In genomic region chr2:84481863-84482262, GRCm38 (mm10) we compare ENCODE assay signal across 8 mouse cellular contexts. TPM values are rescaled to one million over a fixed set of nuclear protein-coding genes. Genes with fewer than 3 reads are reported as not detected.
DNase-seq lines count a peak whose midpoint lies in the region; ATAC-seq and TF ChIP-seq lines count a peak whose summit lies in the region.

No protein-coding gene starts in this region.

- no peaks in the 10 kb centered on the region for H3K9me3 ChIP-seq in hindbrain, embryonic 11.5 days (ENCODE audit: control insufficient read depth, low read length)
- no peaks in the 10 kb centered on the region for H3K9me3 ChIP-seq in hindbrain, embryonic 10.5 days
- H3K9me3 ChIP-seq in heart, embryonic 16.5 days (replicated peaks; ENCODE audit: control insufficient read depth, low read length) = no peaks in the 10 kb centered on the region
- H3K9me3 ChIP-seq in lung, embryonic 16.5 days (ENCODE audit: control insufficient read depth, low read length) = no peaks in the 10 kb centered on the region

- no peak overlapping the region for H3K27ac ChIP-seq in hindbrain, embryonic 11.5 days (ENCODE audit: low read depth, low read length)
- no peak overlapping the region for H3K27ac ChIP-seq in hindbrain, embryonic 10.5 days
- H3K27ac ChIP-seq in heart, embryonic 16.5 days (ENCODE audit: low read length) = no peak overlapping the region
- H3K27ac ChIP-seq in lung, embryonic 16.5 days (ENCODE audit: low read length) = no peak overlapping the region

- no peak for TF ChIP-seq POLR2A in brain, embryonic 14.5 days (IDR thresholded peaks at IDR 0.05; ENCODE audit: borderline replicate concordance, extremely low read depth, insufficient read depth, insufficient read length, poor library complexity, severe bottlenecking)

- H3K9ac ChIP-seq in hindbrain, embryonic 11.5 days (ENCODE audit: low read depth, low read length) = no peak overlapping the region
- no peak overlapping the region for H3K9ac ChIP-seq in heart, embryonic 16.5 days (ENCODE audit: low read length)
- H3K9ac ChIP-seq in lung, embryonic 16.5 days (ENCODE audit: low read length) = peak overlapping the region; percentile 19; the same call in 1 of the 2 replicates

- WGBS in hindbrain, embryonic 11.5 days = 53% methylated on average over 7 of the region's 7 CpGs
- WGBS in hindbrain, embryonic 10.5 days = 62% methylated on average over 7 of the region's 7 CpGs
- 29% methylated on average over 7 of the region's 7 CpGs for WGBS in heart, embryonic 16.5 days
- 27% methylated on average over 7 of the region's 7 CpGs for WGBS in lung, embryonic 16.5 days

- no peak for ATAC-seq in hindbrain, embryonic 11.5 days (ENCODE audit: low FRiP score)
- peak; percentile 74 for ATAC-seq in heart, embryonic 16.5 days (replicated peaks; ENCODE audit: extremely low read depth, insufficient read depth, low FRiP score)
- ATAC-seq in lung, embryonic 16.5 days (ENCODE audit: low read depth) = peak; percentile 81; the same call in 1 of the 2 replicates

- H3K36me3 ChIP-seq in hindbrain, embryonic 11.5 days (ENCODE audit: control insufficient read depth, insufficient read depth, low read length) = no peaks in the 10 kb centered on the region
- H3K36me3 ChIP-seq in hindbrain, embryonic 10.5 days = no peaks in the 10 kb centered on the region
- H3K36me3 ChIP-seq in heart, embryonic 16.5 days (ENCODE audit: control insufficient read depth, insufficient read depth) = no peaks in the 10 kb centered on the region
- H3K36me3 ChIP-seq in lung, embryonic 16.5 days (ENCODE audit: control insufficient read depth, insufficient read depth, low read length) = no peaks in the 10 kb centered on the region

- H3K4me3 ChIP-seq in hindbrain, embryonic 11.5 days (ENCODE audit: low read depth, low read length) = no peak overlapping the region
- H3K4me3 ChIP-seq in hindbrain, embryonic 10.5 days = no peak overlapping the region
- peak overlapping the region; percentile 28 for H3K4me3 ChIP-seq in heart, embryonic 16.5 days (ENCODE audit: low read length)
- H3K4me3 ChIP-seq in lung, embryonic 16.5 days (ENCODE audit: low read length) = peak overlapping the region; percentile 33

- H3K27me3 ChIP-seq in hindbrain, embryonic 11.5 days (ENCODE audit: control insufficient read depth, insufficient read depth, low read length) = no peaks in the 10 kb centered on the region
- H3K27me3 ChIP-seq in hindbrain, embryonic 10.5 days (ENCODE audit: insufficient read depth, poor library complexity, severe bottlenecking) = no peaks in the 10 kb centered on the region
- no peaks in the 10 kb centered on the region for H3K27me3 ChIP-seq in heart, embryonic 16.5 days (ENCODE audit: control insufficient read depth, insufficient read depth, low read length)
- H3K27me3 ChIP-seq in lung, embryonic 16.5 days (ENCODE audit: control insufficient read depth, insufficient read depth, low read depth, low read length) = no peaks in the 10 kb centered on the region

- no peak for TF ChIP-seq CTCF in brain, embryonic 14.5 days (IDR thresholded peaks at IDR 0.05; ENCODE audit: borderline replicate concordance, extremely low read depth, insufficient read depth, insufficient read length)

- peak; percentile 28 for DNase-seq in hindbrain, embryonic 11.5 days (ENCODE audit: low spot score)
- no peak for DNase-seq in hindbrain, embryonic 10.5 days (ENCODE audit: low spot score)
- DNase-seq in brain, embryonic 14.5 days (ENCODE audit: low read depth) = peak; percentile 73
- DNase-seq in kidney, postnatal 10 days = peak; percentile 79
- DNase-seq in skeletal muscle tissue, adult 2 months (ENCODE audit: low read depth, low spot score) = peak; percentile 39
- DNase-seq in urinary bladder, postnatal 4 days (ENCODE audit: low spot score in 2 of 2) = no peak

- no peak overlapping the region for H3K4me2 ChIP-seq in hindbrain, embryonic 11.5 days (replicated peaks; ENCODE audit: low read depth, low read length)
- peak overlapping the region; percentile 54 for H3K4me2 ChIP-seq in heart, embryonic 16.5 days (ENCODE audit: low read depth, low read length)
- H3K4me2 ChIP-seq in lung, embryonic 16.5 days (ENCODE audit: low read depth, low read length) = peak overlapping the region; percentile 46

- H3K4me1 ChIP-seq in hindbrain, embryonic 11.5 days (replicated peaks; ENCODE audit: control insufficient read depth, insufficient read depth, low read length) = no peaks in the 10 kb centered on the region
- peaks cover 2% of the 10 kb centered on the region; the same call in 1 of the 2 replicates for H3K4me1 ChIP-seq in hindbrain, embryonic 10.5 days (replicated peaks)
- H3K4me1 ChIP-seq in heart, embryonic 16.5 days (ENCODE audit: control insufficient read depth, insufficient read depth, low read length) = peaks cover 7% of the 10 kb centered on the region
- no peaks in the 10 kb centered on the region for H3K4me1 ChIP-seq in lung, embryonic 16.5 days (replicated peaks; ENCODE audit: control insufficient read depth, insufficient read depth, low read length)

RNA-seq across cellular contexts. Expression of gene Tfpi, which starts 5.3 kb away (rescaled TPM):
- polyA plus RNA-seq in hindbrain, embryonic 11.5 days (2014; fragmentation: Nextera tagmentation; extraction: Ambion mirVana) = 21.8 TPM in 2 replicates
- 18.1 and 18.2 TPM in 2 replicates for polyA plus RNA-seq in hindbrain, embryonic 10.5 days (2016; fragmentation: Nextera tagmentation; extraction: Ambion mirVana)
- polyA plus RNA-seq in brain, embryonic 14.5 days (2012; rRNA removed) = 9.1 and 12.3 TPM in 2 replicates
- 71.5 and 82.3 TPM in 2 replicates for polyA plus RNA-seq in heart, embryonic 16.5 days (2015; fragmentation: Nextera tagmentation; extraction: Ambion mirVana)
- 63.6 and 64.9 TPM in 2 replicates for polyA plus RNA-seq in lung, embryonic 16.5 days (2015; fragmentation: Nextera tagmentation; extraction: Ambion mirVana)

RNA-seq across cellular contexts. Expression of gene Calcrl, which starts 56.7 kb away (rescaled TPM):
- polyA plus RNA-seq in hindbrain, embryonic 11.5 days (2014; fragmentation: Nextera tagmentation; extraction: Ambion mirVana) = 17.7 and 18.5 TPM in 2 replicates
- 12.9 and 13.1 TPM in 2 replicates for polyA plus RNA-seq in hindbrain, embryonic 10.5 days (2016; fragmentation: Nextera tagmentation; extraction: Ambion mirVana)
- polyA plus RNA-seq in brain, embryonic 14.5 days (2012; rRNA removed) = 1.9 and 5.0 TPM in 2 replicates
- 37.5 and 38.4 TPM in 2 replicates for polyA plus RNA-seq in heart, embryonic 16.5 days (2015; fragmentation: Nextera tagmentation; extraction: Ambion mirVana)
- 110 and 111 TPM in 2 replicates for polyA plus RNA-seq in lung, embryonic 16.5 days (2015; fragmentation: Nextera tagmentation; extraction: Ambion mirVana)

Comparison
In these comparisons a context has a peak if more than half of its experiments do, and no peak if none do; other contexts are left out.
1. DNase-seq: peak in hindbrain, embryonic 11.5 days (single experiment), brain, embryonic 14.5 days (single experiment), kidney, postnatal 10 days (single experiment) and skeletal muscle tissue, adult 2 months (single experiment); none in hindbrain, embryonic 10.5 days (single experiment) and urinary bladder, postnatal 4 days (0 of 2).
2. H3K4me3 ChIP-seq: peak in heart, embryonic 16.5 days (single experiment) and lung, embryonic 16.5 days (single experiment); none in hindbrain, embryonic 11.5 days (single experiment) and hindbrain, embryonic 10.5 days (single experiment).